Mouse (Mus musculus) megakaryocyte, embryonic 14.5 days (primary cell): ENCODE measurements around the gene Steap2.

Experiments
- FLI1 ChIP-seq: IDR thresholded peaks from 2 replicates; pipeline ENCODE4 v1.6.1; 2012; ENCODE audit warnings: low read length, inconsistent platforms, mixed read lengths
- GATA1 ChIP-seq: IDR thresholded peaks from 3 replicates; pipeline ENCODE4 v1.6.1; 2012; ENCODE audit warnings: mixed read lengths, low read length, inconsistent platforms, borderline replicate concordance

DNA sequence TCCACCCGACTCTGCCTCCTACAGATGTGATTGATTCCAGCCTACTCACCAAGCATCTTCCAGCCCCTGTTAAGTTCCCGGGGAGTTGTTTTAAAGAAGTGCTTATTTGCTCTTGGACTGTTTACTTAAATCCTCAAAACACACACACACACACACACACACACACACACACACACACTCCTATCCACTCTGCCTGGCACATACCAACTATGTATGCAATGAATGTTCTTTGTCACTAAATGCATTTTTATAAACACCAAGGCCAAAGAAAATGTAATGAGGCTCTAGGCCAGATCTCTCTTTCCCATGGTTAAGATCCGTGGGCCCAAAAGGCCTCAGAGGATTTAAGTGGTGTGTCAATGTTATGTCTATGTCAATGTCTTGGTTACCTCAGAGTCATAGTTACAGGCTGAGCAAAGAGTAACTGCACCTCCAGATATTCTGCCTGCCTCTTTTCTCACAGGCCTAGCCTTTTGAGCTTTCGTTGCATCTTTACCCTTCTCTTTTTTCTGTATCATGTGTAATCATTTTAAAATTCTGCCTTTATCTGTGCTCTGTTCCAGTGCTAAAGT lies 2.1 kb downstream of the Steap2 start:
- TF ChIP-seq FLI1 (no peak), GATA1 (no peak)
